In genomic region chr6:113642605-113643004, GRCm38 (mm10) we compare ENCODE assay signal across 24 mouse cellular contexts. TPM values are rescaled to one million over a fixed set of nuclear protein-coding genes. Genes with fewer than 3 reads are reported as not detected.
"Had no signal": no experiment of that assay in that cellular context is flagged by ENCODE, and none has a peak within 500 bp of the region (broad histone marks: within the 10 kb centered on the region; RNA-seq: fewer than 3 reads in every experiment).

No protein-coding gene starts in this region.

- H3K9ac ChIP-seq: limb, embryonic 12.5 days; limb, embryonic 15.5 days; liver, embryonic 13.5 days; neural tube, embryonic 12.5 days; neural tube, embryonic 15.5 days; stomach, embryonic 15.5 days had no signal

- H3K27me3 ChIP-seq: limb, embryonic 12.5 days; limb, embryonic 15.5 days; liver, embryonic 13.5 days; neural tube, embryonic 12.5 days; neural tube, embryonic 15.5 days; stomach, embryonic 15.5 days had no signal

- H3K4me3 ChIP-seq: limb, embryonic 12.5 days; limb, embryonic 15.5 days; liver, embryonic 13.5 days; neural tube, embryonic 12.5 days; neural tube, embryonic 15.5 days; stomach, embryonic 15.5 days had no signal

- H3K4me1 ChIP-seq: limb, embryonic 12.5 days; neural tube, embryonic 12.5 days; neural tube, embryonic 15.5 days had no signal

- H3K27ac ChIP-seq: kidney, postnatal 0 days; limb, embryonic 12.5 days; limb, embryonic 15.5 days; liver, embryonic 13.5 days; neural tube, embryonic 12.5 days; neural tube, embryonic 15.5 days; stomach, embryonic 15.5 days had no signal

- DNase-seq: kidney, adult 2 months; kidney, postnatal 25 days; left cerebral cortex, postnatal 4 days; liver, embryonic 13.5 days; lung, adult 2 months; lung, postnatal 14 days; lung, postnatal 4 days; midbrain, embryonic 14.5 days; right cerebral cortex, adult 18-20 months; right cerebral cortex, postnatal 14 days; right cerebral cortex, postnatal 4 days; spleen, adult 18-20 months; thymus, postnatal 25 days had no signal

- H3K36me3 ChIP-seq: limb, embryonic 12.5 days; limb, embryonic 15.5 days; liver, embryonic 13.5 days; neural tube, embryonic 12.5 days; neural tube, embryonic 15.5 days; stomach, embryonic 15.5 days had no signal

RNA-seq across cellular contexts. Expression of gene Fancd2os, which starts 42.1 kb away (rescaled TPM):
- total RNA-seq: megakaryocyte progenitor cell, adult 5-6 weeks; megakaryocyte-erythroid progenitor cell, adult 5-6 weeks; midbrain, postnatal 0 days had no signal
- polyA plus RNA-seq: large intestine, adult 2 months; limb, embryonic 12.5 days; limb, embryonic 15.5 days; liver, embryonic 16.5 days; lung, adult 2 months; midbrain, embryonic 14.5 days; neural tube, embryonic 15.5 days had no signal
